Comparison of ENCODE assay signal across 22 mouse cellular contexts in genomic region chr12:78790791-78791190, GRCm38 (mm10). TPM values are rescaled to one million over a fixed set of nuclear protein-coding genes. Genes with fewer than 3 reads are reported as not detected.
A peak's percentile ranks its signal among the peaks of the same experiment; 100 is the strongest.
DNase-seq lines count a peak whose midpoint lies in the region; ATAC-seq and TF ChIP-seq lines count a peak whose summit lies in the region.
"Had no signal": no experiment of that assay in that cellular context is flagged by ENCODE, and none has a peak within 500 bp of the region (broad histone marks: within the 10 kb centered on the region; RNA-seq: fewer than 3 reads in every experiment).

No protein-coding gene starts in this region.

- no peaks in the 10 kb centered on the region for H3K9me3 ChIP-seq in megakaryocyte, embryonic 14.5 days
- H3K9me3 ChIP-seq: embryonic facial prominence, embryonic 12.5 days; embryonic facial prominence, embryonic 15.5 days; heart, embryonic 10.5 days; heart, embryonic 13.5 days; hindbrain, embryonic 12.5 days; hindbrain, embryonic 15.5 days had no signal

- no peak for TF ChIP-seq POLR2A in myocyte (IDR thresholded peaks at IDR 0.05; ENCODE audit: insufficient read length, low read depth)

- intact Hi-C loops in gastrocnemius, postnatal 36 days (cut with DNase I) = loop anchor here (5.0 kb wide), 1 partner anchor 43 kb away; the partner anchor contains the start of gene Mpp5

- H3ac ChIP-seq in myocyte (ENCODE audit: control insufficient read depth, insufficient read length) = no peak overlapping the region

- no peaks in the 10 kb centered on the region for H3K79me2 ChIP-seq in myocyte (ENCODE audit: control insufficient read depth, insufficient read depth)

- H3K4me3 ChIP-seq in megakaryocyte, embryonic 14.5 days (replicated peaks) = peak overlapping the region; percentile 76
- no peak overlapping the region for H3K4me3 ChIP-seq in myocyte
- H3K4me3 ChIP-seq: embryonic facial prominence, embryonic 12.5 days; embryonic facial prominence, embryonic 15.5 days; heart, adult 2 months; heart, embryonic 10.5 days; heart, embryonic 13.5 days; hindbrain, embryonic 12.5 days; hindbrain, embryonic 15.5 days had no signal

- H3K4me2 ChIP-seq in myocyte (ENCODE audit: low read depth) = no peak overlapping the region
- H3K4me2 ChIP-seq: embryonic facial prominence, embryonic 12.5 days; embryonic facial prominence, embryonic 15.5 days; heart, embryonic 13.5 days; hindbrain, embryonic 12.5 days; hindbrain, embryonic 15.5 days had no signal

- ATAC-seq in megakaryocyte, adult 5-6 weeks (ENCODE audit: poor library complexity, severe bottlenecking) = no peak
- ATAC-seq: CD4-positive, CD25-positive, alpha-beta regulatory T cell, adult 4 months; forebrain, embryonic 14.5 days; forebrain, postnatal 0 days had no signal

- H3K36me3 ChIP-seq in megakaryocyte, embryonic 14.5 days (replicated peaks; ENCODE audit: low read length) = peaks cover 21% of the 10 kb centered on the region
- H3K36me3 ChIP-seq in myocyte (ENCODE audit: control insufficient read depth, insufficient read depth) = peaks cover 9% of the 10 kb centered on the region
- H3K36me3 ChIP-seq: embryonic facial prominence, embryonic 12.5 days; embryonic facial prominence, embryonic 15.5 days; heart, embryonic 10.5 days; heart, embryonic 13.5 days; hindbrain, embryonic 12.5 days; hindbrain, embryonic 15.5 days had no signal

- peaks cover 57% of the 10 kb centered on the region for H3K4me1 ChIP-seq in megakaryocyte, embryonic 14.5 days
- H3K4me1 ChIP-seq: embryonic facial prominence, embryonic 12.5 days; embryonic facial prominence, embryonic 15.5 days had no signal

- no peaks in the 10 kb centered on the region for H3K27me3 ChIP-seq in megakaryocyte, embryonic 14.5 days (replicated peaks)
- no peaks in the 10 kb centered on the region for H3K27me3 ChIP-seq in myocyte (ENCODE audit: control insufficient read depth, insufficient read depth, insufficient read length)
- H3K27me3 ChIP-seq: embryonic facial prominence, embryonic 12.5 days; embryonic facial prominence, embryonic 15.5 days; heart, embryonic 13.5 days; hindbrain, embryonic 12.5 days; hindbrain, embryonic 15.5 days had no signal

- DNase-seq in gastrocnemius, adult 8-10 months (ENCODE audit: low spot score in 2 of 2) = peak; percentile 7 to 13
- no peak for DNase-seq in gastrocnemius, postnatal 36 days
- DNase-seq in urinary bladder, postnatal 36 days (ENCODE audit: low spot score in 2 of 2) = no peak
- DNase-seq: adrenal gland, adult 2 months; adrenal gland, postnatal 14 days; cerebellum, adult 11 months; cerebellum, adult 2 months; cerebellum, adult 9-11 months; cerebellum, postnatal 25 days; forebrain, postnatal 0 days; heart, adult 2 months had no signal

TF ChIP-seq in myocyte, 11 proteins besides CTCF, POLR2A, EP300 and RAD21:
- TF ChIP-seq MAX (IDR thresholded peaks at IDR 0.05; ENCODE audit: low read depth) (no peak), MYOG (IDR thresholded peaks at IDR 0.05; ENCODE audit: control insufficient read depth in 1 of 3, insufficient read depth in 1 of 3, insufficient read length in 2 of 3, low read depth in 2 of 3) (peak in 2 of 3 experiments; percentile 11 to 42), SRF (IDR thresholded peaks at IDR 0.05; ENCODE audit: control insufficient read depth, insufficient read length, low read depth) (no peak)

RNA-seq across cellular contexts. Expression of gene Mpp5, which starts 42.1 kb away (rescaled TPM):
- total RNA-seq in gastrocnemius, adult 8-10 months (2022) = 10 to 100 TPM; 12.9 to 21.2 (median 17.2) TPM
- total RNA-seq in gastrocnemius, postnatal 36 days (2021) = 10 to 100 TPM; 13.4 to 14.4 TPM
- 1.6 TPM in 1 of 2 replicates, not detected in the other for polyA plus RNA-seq in megakaryocyte, embryonic 14.5 days (2012; ENCODE audit: insufficient read depth, low replicate concordance)
- total RNA-seq in megakaryocyte, adult 5-6 weeks (2015) = 5.1 and 10.1 TPM in 2 replicates
- total RNA-seq in megakaryocyte, adult 5-6 weeks (2017) = 23.9 and 27.7 TPM in 2 replicates
- polyA plus RNA-seq in myocyte (2012; fragmentation: generic; extraction: Trizol) = 4.0 TPM

Comparison
In these comparisons a context has a peak if more than half of its experiments do, and no peak if none do; other contexts are left out.
1. DNase-seq: peak in gastrocnemius, adult 8-10 months (2 of 2); none in gastrocnemius, postnatal 36 days (0 of 2) and urinary bladder, postnatal 36 days (0 of 2).